Mouse (Mus musculus) NIH3T3 (cell line): ENCODE data around the gene Phlpp1.

Source experiments
- DNase-seq: peaks from one replicate; pipeline ENCODE4 v3.0.0-alpha.2; 2012; ENCODE audit warnings: low read depth

Phlpp1 gene

DNA sequence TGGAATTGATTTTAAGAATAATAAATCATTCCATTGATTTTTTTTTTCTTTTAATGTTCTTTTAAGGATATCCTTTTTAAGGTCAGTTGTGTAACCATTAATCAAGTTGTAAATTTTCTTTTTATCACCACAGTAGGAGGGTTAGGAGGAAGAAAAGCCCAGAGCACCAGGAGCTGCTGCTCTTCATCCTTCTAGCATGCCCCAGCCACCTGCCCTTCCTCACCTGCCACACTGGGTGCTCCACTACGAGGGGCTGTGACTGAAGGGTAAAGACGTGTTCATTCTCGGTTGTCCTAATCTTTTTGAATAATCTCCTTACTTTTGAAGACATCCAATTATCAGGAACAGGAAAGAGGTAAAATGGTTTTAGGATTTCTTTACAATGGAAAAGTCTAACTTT, 22.7 kb downstream of the Phlpp1 start:
- no peak for DNase-seq

DNA sequence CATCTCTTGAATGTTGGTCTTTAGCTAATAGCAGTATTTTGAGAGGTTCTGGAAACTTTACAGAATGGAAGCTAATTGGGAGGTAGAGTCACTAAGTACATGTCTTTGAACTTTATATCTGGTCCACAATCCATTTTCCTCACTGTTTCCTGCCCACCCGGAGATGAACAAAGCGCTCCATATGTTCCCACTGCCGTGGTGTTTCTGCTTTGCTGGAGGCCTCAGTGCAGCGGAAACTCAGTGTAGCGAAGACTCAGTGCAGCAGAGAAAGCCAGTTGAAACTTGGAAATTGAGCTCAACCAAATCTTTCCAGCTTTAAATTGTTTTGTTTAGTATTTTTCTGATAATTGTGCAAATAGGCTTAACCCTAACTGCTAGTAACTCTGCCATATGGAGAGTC, 26.4 kb downstream of the Phlpp1 start:
- DNase-seq, result no peak

DNA sequence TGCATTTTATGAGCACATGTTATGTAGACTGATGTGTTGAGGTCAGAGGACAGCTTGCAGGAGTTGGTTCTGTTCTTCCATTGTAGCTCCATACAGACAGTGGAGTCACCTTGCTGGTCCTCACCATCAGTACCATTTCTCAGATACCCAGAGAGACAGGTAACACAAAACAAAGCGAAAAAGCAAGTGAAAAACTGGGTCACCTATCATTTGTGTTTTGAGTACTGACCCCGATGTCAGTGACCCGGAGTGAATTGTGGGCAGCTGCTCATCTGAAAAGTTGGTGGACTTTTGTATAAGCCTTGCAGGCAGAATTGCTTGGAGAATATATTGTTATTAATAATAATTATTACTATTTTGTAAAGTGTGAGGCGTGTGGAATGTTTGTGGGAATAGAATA, 27.6 kb downstream of the Phlpp1 start:
- DNase-seq, result no peak

DNA sequence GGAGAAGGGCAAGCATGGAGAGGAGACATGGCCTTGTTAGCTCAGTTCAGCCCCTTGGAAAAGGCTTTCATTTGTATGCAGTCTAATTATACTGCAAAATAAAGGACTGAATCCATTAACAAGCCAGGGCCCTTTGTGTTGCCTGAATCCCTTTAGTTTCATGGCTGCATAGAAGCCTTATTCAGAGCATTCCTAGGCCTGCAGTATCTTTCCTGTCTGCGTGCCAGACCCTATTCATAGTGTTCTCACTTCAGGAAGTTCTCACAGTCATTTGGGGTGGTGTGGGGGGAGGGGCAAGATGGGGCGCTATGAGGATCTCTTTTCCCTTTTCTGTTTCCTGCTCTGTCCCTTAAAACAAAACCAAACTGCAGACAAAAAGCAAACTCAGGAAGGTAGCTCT, 28.1 kb downstream of the Phlpp1 start:
- DNase-seq, result peak; percentile 40

DNA sequence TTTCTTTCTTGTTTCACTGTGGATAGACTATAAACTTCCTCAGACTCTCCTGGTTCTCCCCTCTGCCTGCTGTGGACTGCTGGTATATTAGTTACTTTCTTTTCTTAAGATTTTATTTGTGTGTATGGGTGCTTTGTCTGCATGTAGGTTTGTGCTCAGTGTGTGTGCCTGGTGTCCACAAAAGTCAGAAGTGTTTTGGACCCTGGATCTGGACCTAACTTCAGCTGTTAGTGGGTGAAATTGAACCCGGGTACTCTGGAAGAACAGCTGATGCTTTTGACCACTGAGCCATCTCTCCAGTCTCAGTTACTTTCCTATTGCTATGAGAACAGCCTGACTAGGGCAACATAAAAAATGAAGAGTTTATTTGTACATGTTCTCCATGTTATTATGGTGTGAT, 29.5 kb downstream of the Phlpp1 start:
- no peak for DNase-seq

DNA sequence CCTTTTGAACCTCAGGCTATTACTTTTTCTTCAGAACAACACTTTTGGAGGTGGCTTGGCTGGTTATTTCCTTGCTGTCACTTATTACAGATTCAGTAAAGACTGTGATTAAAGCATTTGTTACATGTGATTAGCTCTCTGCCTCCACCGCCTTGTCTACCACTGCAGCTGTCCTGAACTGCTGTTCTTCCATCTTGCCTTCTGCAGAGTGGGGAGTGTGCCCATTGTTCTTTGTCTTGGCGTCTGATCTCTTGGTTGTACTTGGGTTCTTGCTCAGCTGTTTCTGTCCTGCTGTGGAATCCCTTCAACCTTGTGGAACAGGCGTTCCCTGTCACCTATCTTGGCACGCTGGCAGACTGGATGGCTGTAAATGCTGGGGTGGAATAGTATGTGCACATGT, 30.4 kb downstream of the Phlpp1 start:
- no peak for DNase-seq

DNA sequence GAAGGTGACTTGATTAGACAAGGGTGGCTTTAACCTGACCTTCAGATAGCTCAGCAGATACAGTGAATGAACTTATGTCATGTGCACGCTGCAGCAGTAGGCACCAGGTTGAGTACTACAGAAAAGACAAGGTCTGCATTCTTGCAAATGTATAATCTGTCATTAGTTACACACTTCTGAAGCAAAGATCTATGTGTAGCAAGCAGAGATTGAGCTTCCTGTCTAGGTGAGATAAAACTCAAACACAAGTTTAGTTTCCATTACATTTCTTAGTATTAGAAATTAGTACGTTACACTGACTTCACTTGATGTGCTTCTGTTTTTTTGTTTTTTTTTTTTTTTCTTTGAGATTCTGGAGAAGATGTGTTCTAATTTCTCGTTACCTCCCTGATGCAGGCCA, 32.4 kb downstream of the Phlpp1 start:
- DNase-seq, result no peak

DNA sequence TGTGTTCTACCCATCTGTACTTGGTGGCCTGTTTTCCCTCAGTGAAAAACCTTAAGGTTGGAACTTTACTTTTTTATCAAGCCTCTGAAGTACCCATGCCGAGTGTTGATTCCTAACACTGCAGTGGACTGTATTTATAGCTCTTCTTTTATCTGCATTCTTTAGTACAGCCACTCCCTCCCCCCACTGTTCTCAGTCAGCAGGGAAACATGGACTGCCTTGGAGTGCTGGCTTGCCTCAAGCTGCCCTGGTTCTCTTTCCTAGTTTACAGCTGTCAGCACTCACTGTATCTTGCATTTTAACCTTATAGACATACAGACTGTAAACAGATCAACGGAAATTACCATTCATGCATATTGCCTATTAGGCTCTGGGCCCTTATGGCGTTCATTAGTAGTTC, 32.8 kb downstream of the Phlpp1 start:
- DNase-seq, result peak; percentile 69

DNA sequence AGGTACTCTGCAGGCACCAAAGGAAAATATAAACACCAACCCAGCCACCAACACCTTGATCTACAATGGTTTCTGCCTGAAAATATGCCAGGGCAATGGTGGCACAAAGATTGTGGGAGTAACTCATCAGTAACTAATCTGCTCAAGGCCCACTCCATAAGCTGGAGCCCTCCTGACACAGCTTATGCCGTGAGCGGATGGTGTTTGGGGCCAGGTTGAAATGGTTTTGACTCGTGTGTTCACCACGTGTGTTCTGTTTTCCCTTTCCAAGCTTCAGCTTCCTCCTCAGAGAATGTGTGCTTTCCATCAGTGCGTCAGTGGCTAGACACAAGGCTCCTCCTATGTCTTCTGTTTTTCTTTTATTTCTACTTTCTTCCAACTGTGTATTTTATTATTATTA, 37.0 kb downstream of the Phlpp1 start:
- DNase-seq, result no peak

DNA sequence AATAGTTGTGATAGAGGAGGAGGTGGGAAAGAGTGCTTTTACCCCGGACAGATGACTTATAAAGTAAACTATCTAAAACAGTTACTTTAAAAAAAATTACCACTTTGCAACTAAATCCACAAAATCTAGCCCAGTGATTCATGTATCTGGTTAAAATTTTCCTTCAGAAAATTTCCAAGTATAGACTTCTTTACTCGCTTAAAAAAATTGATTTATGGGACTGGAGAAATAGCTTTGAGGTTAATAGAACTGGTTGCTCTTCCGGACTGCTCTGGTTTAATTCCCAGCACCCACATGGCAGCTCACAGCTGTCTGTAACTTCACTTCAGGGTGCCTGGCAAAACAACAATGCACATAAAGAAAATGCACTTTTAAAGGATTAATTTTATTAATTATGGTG, 38.9 kb downstream of the Phlpp1 start:
- peak; percentile 51 for DNase-seq

DNA sequence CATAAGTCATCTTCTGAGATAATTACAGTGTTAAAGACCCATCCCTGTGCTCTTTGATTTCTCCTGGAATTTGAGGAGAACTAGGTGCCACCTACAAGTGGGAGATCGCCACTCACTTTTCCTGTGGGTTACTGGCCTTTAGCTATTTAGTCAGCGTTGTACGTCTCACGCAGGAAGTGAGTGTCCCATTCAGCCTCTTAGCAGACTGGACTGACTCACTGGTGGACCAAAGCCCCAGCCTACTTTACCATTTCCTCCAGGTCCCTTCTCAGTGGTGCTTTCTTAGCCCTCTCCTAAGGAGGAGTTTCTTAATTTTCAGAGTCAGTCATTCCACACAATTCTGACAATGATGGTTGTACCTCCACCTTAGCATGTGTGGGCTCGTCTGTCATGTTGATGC, 39.6 kb downstream of the Phlpp1 start:
- peak; percentile 41 for DNase-seq

DNA sequence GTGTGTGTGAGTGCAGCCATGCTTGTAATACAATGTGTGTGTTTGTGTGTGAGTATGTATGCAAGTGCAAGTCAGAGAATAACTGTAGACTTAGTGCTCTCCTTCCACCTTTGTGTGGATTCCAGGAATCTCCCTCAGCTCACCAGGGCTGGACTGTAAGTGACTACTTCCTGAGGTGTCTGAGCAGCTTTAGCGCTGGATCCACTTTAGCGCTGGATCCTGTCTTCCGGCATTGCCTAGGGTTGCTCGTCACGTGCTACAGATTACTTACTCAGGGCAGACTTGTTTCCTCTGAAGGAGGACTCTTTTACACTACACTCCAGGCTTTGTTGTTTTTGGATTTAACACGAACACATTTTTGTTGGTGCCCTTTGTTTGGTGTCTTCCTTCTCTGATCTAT, 48.9 kb downstream of the Phlpp1 start:
- no peak for DNase-seq

DNA sequence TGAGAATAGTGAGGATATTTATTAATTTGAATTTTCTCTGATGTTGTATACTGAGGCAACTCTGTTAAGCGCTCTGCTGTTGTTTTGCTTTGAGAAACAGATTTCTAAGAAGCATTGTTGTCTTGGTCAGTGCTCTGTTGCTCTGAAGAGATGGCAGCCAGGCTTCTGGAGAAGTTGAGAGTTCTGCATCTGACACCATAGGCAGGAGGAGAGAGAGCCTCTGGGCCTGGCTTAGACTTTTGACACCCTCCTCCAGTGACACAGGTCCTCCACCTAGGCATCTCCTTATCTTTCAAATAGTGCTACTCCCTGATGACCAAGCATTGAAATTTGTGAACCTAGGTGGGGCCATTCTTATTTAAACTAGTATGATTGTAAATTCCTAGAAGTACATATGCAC, 49.8 kb downstream of the Phlpp1 start:
- DNase-seq, result no peak

DNA sequence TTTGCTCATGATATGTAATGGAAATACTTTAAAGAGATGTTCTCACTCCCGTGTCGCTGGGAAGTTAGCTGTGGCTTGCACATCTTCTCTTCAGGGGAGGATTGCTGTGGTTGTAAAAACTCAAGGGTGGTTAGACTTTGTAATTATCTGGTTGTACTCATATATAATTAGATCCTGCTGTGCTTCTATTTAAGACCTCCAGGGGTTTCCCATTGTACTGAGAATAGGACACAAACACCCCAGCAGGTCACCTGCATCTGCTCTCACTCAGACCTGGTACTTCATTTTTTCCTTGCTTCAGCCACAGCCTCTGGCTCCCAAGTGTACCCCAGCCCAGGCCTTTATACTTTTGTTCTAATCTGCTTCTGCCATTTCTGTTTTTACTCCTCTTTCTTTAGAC, 50.4 kb downstream of the Phlpp1 start:
- no peak for DNase-seq

DNA sequence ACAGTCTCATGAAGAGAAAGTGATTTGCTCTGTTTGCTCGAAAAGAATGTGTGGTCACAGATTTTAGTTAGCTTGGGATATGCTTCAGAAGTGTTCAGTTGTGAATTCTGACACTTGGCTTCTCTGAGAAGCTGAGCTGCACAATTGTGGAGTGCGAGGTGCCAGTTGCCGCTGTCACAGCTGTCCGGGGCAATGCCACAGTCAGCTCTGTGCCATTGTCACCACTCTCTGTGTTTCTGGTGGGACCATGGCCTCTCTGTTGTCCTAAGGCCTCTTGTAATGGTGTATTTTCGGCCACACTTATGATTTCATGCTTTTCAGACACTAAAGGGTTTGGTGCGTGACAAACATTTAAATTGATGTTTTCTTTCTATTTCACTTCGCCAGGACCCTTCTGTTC, 55.1 kb downstream of the Phlpp1 start:
- DNase-seq, result no peak

DNA sequence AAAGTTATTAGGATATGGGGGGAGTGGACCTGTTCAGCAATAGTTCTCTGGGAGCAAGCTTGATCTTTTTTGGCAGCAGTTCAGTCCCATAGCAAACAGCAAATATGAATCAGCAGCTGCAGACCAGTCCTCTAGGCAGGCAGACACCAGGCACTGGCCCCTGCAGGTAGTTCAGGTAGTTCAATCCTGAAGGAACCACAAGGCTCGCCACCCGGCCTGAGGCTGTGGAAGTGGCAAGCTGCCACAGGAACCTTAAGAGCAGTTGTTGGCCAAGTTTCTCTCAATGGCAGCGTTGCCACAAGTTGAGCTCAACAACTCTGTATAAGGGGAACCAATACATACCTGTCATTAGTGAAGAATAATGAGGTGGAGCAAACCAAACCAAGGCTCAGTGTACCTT, 58.8 kb downstream of the Phlpp1 start:
- no peak for DNase-seq

DNA sequence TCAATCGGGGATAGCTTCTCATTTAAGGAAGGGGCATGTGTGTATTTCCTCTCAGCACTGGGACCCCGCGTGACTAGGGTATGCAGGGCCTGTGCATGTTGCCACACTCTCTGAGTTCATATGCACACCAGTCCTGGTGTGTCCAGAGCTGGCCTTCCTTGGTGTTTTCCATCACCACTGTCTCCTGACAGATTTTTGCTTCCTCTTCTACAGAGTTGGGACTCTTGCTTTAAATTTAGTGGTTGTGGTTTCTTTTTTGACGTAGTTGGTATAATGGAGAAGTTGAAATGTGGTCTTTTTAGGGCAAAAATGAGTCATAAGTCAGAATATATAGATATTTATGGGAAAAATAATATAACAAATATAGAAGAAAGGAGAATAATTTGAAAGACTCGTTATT, 59.8 kb downstream of the Phlpp1 start:
- DNase-seq, result no peak

DNA sequence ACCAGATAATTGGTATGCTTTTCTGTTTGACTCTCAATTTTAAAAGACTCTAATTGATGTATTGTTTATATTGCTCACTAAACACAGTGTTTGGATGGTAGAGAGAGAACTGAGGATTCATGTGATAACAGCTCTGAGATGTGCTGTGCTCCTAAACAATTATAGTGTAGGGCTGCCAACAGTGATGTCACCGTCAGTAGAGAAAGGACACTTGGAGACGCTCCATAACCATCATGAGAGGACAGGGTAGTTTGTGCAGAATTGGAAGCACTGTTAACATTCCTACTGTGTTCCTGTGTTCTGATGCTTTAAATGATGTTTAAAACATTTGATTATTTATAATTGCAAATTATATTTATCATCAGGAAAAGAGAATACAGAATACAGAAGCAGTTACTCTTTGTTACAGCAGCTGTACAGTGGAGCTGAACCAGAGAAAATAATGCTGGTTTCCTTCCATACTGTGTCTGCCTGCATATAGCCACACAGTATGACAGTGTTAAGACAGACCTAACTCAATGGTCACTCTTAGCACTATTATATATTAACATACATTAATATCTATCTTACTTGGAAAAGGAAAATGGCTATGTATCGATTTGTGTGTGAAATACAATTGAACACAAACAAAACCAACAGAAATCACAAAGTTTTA, 60.4 kb downstream of the Phlpp1 start:
- no peak for DNase-seq

DNA sequence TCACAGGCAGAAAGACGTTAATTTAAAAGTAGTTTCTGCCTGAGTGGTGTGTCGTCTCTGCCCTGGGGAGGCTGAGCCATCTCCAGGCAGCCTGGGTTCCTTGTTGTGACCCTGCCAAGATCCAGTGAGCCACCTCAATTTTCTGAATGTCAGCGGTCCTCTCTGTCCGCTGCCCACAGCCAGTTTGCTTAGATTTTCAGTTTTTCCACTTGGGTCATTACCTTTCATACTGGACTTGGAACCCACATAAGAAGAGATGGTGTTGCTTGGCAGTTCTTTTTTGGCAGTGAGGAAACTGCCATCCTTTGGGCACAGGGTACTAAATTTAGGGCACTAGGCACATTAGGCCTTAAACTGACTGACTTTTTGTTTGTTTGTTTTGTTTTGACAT, 60.9 kb downstream of the Phlpp1 start:
- DNase-seq, result no peak

DNA sequence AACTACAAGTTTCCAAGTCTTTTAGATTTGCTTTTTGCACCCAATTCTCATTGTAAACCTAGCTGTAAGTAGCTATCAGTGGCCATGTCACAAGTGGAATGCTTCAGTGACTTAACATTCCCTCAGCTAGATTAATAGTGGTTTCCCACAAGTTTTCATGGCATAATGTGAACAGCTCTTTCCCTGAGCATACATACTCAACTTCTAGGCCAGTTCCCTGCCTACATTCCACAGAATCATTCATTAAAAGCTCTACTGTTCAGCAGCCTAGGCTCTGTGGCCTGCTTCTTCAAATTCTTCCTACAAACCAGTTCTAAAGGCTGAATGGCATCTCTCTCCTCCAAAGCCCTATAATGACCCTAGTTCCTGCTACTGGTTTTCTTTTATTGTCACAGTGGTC, 65.4 kb downstream of the Phlpp1 start:
- no peak for DNase-seq

DNA sequence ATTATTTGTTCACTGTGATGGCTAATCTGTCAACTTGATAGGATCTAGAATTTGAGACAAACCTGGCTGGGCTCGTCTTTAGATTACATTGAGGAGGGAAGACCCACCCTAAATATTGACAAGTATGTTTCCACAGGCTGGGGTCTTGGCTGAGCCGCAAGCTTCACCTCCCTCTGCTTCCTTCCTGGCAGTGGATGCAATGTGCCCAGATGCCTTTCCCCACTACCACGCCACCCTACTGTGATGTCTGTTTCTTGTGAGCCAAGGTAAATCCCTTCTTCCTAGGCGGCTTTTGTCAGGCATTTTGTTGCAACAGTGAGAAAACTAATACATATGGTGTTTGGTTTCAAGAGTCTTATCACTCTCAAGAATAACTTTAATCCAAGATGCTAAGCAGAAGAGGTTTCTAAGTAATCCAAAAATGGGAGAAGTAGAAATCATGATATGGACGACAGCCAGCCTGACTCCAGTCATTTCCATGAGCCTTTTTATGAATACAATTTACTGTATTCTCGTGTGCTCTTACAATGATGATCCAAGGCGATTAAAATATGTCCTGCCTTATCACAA, 68.6 kb downstream of the Phlpp1 start:
- no peak for DNase-seq

DNA sequence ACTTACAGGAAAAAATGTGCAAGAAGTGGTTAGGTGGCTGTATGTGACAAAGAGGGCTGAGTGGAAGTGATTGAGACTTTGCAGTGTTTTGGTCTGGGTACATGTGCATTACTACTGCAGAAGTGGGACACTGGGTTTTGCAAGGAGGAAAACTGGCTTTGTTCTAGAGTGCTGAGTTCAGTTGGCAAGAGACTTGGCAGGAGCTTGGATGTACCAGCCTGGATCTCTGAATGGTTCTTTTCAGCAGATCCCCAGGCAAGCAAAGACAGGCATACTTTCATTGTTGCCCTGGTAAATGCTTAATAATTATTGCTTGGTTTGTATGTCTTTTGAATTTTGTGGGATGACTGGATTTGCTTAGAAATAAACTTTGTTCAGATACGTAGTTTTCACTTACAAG, 69.5 kb downstream of the Phlpp1 start:
- no peak for DNase-seq

DNA sequence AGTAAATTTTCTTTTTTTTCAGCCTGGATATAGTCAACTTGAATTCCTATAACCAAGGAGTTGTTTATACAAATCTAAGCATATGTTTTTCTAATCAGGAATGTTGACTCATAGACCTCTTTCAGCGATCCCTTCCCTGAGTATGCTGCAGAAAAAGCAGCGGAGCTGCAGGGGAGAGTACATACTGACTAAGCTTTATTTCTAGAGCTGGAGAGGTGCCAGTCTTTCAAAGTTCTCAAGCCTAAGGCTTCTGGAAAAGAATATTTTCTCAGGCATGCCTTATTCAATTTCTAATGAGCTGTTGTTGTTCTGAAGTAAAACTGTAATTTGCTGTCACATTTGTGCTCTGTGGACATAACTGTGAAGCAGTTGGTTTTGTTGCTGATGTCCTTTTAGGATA, 70.6 kb downstream of the Phlpp1 start:
- peak; percentile 95 for DNase-seq

DNA sequence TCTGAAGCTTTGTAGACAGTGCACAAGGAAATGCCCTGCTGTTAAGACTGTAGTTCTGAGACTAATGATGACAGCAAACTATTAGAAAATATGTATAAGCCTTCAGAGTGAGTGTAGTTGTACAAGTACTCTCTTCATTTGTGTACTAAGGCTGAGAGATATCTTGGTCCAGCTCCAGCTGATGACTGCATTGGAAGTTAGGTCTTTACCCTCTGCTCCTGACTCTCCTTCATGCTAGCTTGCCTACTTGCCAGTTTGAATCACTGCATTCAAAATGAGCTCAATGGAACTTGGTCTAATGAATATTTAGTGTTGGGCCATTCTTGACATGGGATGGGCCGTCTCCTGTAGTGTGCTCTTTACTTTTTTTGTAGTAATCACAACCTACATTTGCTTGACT, 71.8 kb downstream of the Phlpp1 start:
- peak; percentile 71 for DNase-seq

DNA sequence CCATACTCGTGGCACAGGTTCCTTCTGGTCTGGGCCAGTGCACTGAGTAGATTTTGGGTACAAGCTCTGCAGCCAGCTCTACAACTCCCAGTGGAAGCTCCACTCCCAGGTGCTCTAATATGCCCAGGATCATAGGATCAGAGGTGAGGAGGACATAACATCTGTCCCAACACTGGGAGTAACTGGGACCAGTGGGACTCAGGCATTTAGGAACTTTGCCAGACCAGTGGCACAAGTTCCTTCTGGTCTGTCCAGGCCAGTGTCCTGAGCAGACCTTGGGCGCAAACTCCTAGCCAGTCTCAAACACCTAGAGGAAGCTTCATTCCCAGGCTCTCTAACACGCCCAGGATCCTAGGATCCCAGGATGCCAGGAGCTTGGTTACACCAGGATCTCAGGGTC, 72.7 kb downstream of the Phlpp1 start:
- no peak for DNase-seq
